Mouse (Mus musculus): ENCODE results near the gene Dab1. TPM values are rescaled to one million over a fixed set of nuclear protein-coding genes. Genes with fewer than 3 reads are reported as not detected.
A peak's percentile ranks its signal among the peaks of the same experiment; 100 is the strongest.

Gene Dab1
- polyA plus RNA-seq, 1 experiment from 2014 or later: 20.6 TPM

DNA sequence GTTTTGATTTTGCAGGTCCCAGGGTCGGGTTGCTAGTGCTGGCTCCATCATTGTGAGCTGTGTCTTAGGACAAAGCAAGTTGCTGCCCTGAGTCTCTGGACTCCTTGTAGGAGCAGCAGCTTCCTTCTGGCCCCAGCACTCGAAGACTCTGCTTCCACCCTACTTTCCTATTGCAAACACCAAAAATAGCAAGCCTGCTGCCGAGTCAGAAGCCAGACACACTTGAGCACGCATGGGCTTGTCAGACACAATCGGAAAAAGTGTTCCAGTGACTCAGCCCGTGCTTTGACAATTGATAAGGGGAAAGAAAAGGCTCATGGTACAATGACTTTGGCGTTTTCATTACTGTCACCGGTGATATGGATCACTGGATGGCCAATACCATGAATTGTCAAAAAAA lies 1110.0 kb downstream of the Dab1 start:
- Histone ChIP-seq H3K4me1 (ENCODE audit: insufficient read depth, low read length) (no peaks in the 10 kb centered on the region), H3K9ac (replicated peaks; ENCODE audit: low read length) (no peak overlapping the region), H3K4me3 (ENCODE audit: low read length) (no peak overlapping the region), H3K4me2 (replicated peaks; ENCODE audit: low read depth, low read length) (no peak overlapping the region), H3K36me3 (ENCODE audit: insufficient read depth, low read length) (no peaks in the 10 kb centered on the region), H3K27ac (ENCODE audit: low read length) (no peak overlapping the region), H3K9me3 (ENCODE audit: low read length) (no peaks in the 10 kb centered on the region), H3K27me3 (ENCODE audit: insufficient read depth, low read length) (no peaks in the 10 kb centered on the region)
- ATAC-seq (ENCODE audit: low FRiP score, low TSS enrichment): no peak
- 77% methylated on average over 8 of the region's 8 CpGs for WGBS

DNA sequence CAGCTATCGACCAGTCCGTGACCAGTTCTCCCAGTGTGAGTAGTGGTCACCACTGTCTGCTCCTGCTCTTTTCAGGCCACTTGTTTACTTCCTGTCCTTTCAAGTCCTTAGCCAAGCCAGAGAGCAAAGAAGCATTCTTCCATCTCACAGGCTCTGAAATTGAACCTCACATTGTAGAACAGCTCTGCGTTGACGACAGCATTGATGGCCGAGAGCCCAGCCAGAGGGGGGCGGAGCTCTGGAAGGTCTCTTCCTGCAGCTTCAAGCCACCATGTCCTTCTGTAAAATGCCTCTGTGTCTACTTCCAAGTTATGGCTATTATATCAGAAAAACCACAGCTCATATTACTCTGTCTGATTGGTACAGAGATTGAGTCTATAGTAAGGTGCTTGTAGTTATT lies 1127.3 kb downstream of the Dab1 start:
- no peaks in the 10 kb centered on the region for H3K9me3 ChIP-seq (ENCODE audit: low read length)
- no peak overlapping the region for H3K4me2 ChIP-seq (replicated peaks; ENCODE audit: low read depth, low read length)
- H3K4me1 ChIP-seq (ENCODE audit: insufficient read depth, low read length): peaks cover 8% of the 10 kb centered on the region; the same call in 1 of the 2 replicates
- no peak for ATAC-seq (ENCODE audit: low FRiP score, low TSS enrichment)
- no peaks in the 10 kb centered on the region for H3K36me3 ChIP-seq (ENCODE audit: insufficient read depth, low read length)
- no peak overlapping the region for H3K27ac ChIP-seq (ENCODE audit: low read length)
- H3K9ac ChIP-seq (replicated peaks; ENCODE audit: low read length): no peak overlapping the region
- WGBS: 38% methylated on average over 6 of the region's 6 CpGs
- H3K27me3 ChIP-seq (ENCODE audit: insufficient read depth, low read length): no peaks in the 10 kb centered on the region
- H3K4me3 ChIP-seq (ENCODE audit: low read length): no peak overlapping the region

DNA sequence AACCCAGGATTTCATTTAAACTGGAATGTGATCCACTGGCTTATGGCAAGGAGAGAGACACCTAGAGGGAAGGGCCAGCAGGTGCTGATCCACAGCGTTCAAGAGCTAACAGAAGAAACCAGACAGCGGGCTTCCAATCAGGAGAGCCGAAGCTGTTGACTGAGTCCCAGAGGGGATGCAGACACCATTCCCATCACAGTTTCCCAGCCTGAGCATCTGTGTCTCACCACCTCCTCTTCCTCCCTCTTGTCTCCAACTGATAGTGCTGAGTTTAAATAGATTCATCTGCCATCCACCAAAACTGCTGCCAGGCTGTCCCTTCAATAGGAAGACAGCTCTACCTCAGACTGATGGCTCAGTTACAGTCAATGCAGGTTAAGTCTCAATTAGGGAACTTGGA lies 1134.9 kb downstream of the Dab1 start:
- H3K27me3 ChIP-seq (ENCODE audit: insufficient read depth, low read length): no peaks in the 10 kb centered on the region
- H3K9me3 ChIP-seq (ENCODE audit: low read length): no peaks in the 10 kb centered on the region
- no peak overlapping the region for H3K9ac ChIP-seq (replicated peaks; ENCODE audit: low read length)
- H3K27ac ChIP-seq (ENCODE audit: low read length): no peak overlapping the region
- no peak for ATAC-seq (ENCODE audit: low FRiP score, low TSS enrichment)
- H3K4me3 ChIP-seq (ENCODE audit: low read length): no peak overlapping the region
- 80% methylated on average over 3 of the region's 3 CpGs for WGBS
- no peak overlapping the region for H3K4me2 ChIP-seq (replicated peaks; ENCODE audit: low read depth, low read length)
- H3K4me1 ChIP-seq (ENCODE audit: insufficient read depth, low read length): no peaks in the 10 kb centered on the region
- H3K36me3 ChIP-seq (ENCODE audit: insufficient read depth, low read length): no peaks in the 10 kb centered on the region

DNA sequence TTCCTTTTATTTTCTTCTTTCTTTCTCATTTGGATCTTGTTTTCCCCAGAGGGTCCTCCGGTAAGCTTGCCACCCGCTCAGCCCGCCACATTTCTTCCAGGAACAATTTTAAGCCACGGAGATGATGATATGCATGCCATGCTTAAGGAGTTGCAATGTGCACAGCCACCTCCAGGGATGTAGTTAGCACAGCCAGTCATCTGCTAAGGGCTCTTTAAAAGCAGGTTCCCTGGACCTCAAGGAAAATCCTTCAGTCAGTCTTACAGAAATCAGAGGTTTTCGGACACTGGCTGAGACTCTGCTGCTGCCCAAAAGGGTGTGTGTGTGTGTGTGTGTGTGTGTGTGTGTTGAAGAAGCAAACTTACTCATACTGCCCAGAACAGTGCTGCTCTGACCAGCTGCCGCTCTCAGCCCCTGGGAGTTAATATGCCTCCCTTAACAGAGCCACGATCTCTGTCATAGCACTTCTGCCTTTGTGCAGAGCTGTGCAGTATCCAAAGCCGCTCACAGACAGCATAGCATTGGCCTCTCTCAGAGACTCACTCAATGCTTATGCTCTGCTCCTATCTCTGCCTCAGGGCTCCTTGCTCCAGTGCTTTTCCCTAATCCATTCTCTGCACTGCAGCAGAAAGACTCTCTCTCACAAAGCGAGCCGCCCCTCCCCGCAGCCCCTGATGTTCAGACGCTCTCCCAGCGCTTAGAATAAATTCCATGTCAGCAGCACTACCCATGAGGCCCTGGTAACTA lies 1141.9 kb downstream of the Dab1 start:
- no peak overlapping the region for H3K4me2 ChIP-seq (replicated peaks; ENCODE audit: low read depth, low read length)
- H3K27ac ChIP-seq (ENCODE audit: low read length): no peak overlapping the region
- 73% methylated on average over 13 of the region's 13 CpGs for WGBS
- no peaks in the 10 kb centered on the region for H3K27me3 ChIP-seq (ENCODE audit: insufficient read depth, low read length)
- ATAC-seq (ENCODE audit: low FRiP score, low TSS enrichment): peak; percentile 57
- no peaks in the 10 kb centered on the region for H3K9me3 ChIP-seq (ENCODE audit: low read length)
- H3K4me3 ChIP-seq (ENCODE audit: low read length): no peak overlapping the region
- H3K36me3 ChIP-seq (ENCODE audit: insufficient read depth, low read length): no peaks in the 10 kb centered on the region
- no peak overlapping the region for H3K9ac ChIP-seq (replicated peaks; ENCODE audit: low read length)
- no peaks in the 10 kb centered on the region; the same call in 1 of the 2 replicates for H3K4me1 ChIP-seq (ENCODE audit: insufficient read depth, low read length)

GRCm38 (mm10) chr4:104766065-104766464 lies 1146.9 kb downstream of the Dab1 start, which contains the start of gene C8b:
Gene C8b, plus strand, starts transcription at chr4:104766317.
- Histone ChIP-seq H3K4me3 (ENCODE audit: low read length) (no peak within 1 kb of the TSS), H3K4me1 (ENCODE audit: insufficient read depth, low read length) (no peaks in the 10 kb centered on the region; the same call in 1 of the 2 replicates), H3K36me3 (ENCODE audit: insufficient read depth, low read length) (no peaks in the 10 kb centered on the region), H3K4me2 (replicated peaks; ENCODE audit: low read depth, low read length) (no peak within 1 kb of the TSS), H3K9me3 (ENCODE audit: low read length) (no peaks in the 10 kb centered on the region), H3K27ac (ENCODE audit: low read length) (no peak within 1 kb of the TSS), H3K27me3 (ENCODE audit: insufficient read depth, low read length) (no peaks in the 10 kb centered on the region), H3K9ac (replicated peaks; ENCODE audit: low read length) (no peak within 1 kb of the TSS)
- WGBS: 93% methylated on average over 8 of the region's 8 CpGs
- no peak for ATAC-seq (ENCODE audit: low FRiP score, low TSS enrichment)

DNA sequence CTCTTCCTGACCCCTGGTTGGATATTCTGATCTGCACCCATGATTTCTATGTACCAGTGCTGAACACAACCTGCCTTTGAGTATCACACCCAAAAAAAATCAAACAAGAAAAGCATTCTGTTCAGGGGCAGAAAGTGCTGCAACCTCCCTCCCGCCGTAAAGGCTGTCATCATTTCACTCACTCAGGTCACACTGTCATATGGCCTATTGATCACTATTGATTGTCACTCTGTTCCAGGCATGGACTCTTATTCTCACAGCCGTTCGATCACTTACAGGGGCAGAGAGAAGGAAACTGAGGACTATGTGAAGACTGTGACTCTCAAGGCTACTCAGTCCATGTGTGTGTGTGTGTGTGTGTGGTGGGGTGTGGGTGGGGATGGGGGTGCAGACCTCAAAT lies 1149.0 kb downstream of the Dab1 start:
- Histone ChIP-seq H3K9me3 (ENCODE audit: low read length) (no peaks in the 10 kb centered on the region), H3K27me3 (ENCODE audit: insufficient read depth, low read length) (no peaks in the 10 kb centered on the region), H3K9ac (replicated peaks; ENCODE audit: low read length) (no peak overlapping the region), H3K4me2 (replicated peaks; ENCODE audit: low read depth, low read length) (no peak overlapping the region), H3K27ac (ENCODE audit: low read length) (no peak overlapping the region), H3K4me1 (ENCODE audit: insufficient read depth, low read length) (no peaks in the 10 kb centered on the region), H3K36me3 (ENCODE audit: insufficient read depth, low read length) (no peaks in the 10 kb centered on the region), H3K4me3 (ENCODE audit: low read length) (no peak overlapping the region)
- no peak for ATAC-seq (ENCODE audit: low FRiP score, low TSS enrichment)
- WGBS: 86% methylated on average over 4 of the region's 4 CpGs

DNA sequence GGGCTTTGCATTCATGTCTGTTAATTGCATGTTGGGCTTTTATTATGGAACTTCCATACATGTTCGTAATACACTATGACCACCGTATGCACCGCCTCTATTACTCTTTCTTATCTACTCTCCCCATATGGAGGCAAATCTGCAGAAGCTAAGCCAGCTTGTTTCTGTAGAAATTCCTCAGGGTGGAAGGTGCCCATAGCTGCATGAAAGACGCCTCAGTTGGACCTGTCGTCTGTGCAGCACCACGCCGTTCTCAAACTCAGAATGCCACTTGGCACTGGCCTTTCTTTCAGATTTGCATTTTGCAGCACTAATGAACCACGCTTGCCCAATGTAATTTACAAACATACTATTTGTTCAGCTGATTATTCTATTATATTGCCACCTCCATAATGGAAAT lies 1150.4 kb downstream of the Dab1 start:
- no peak overlapping the region for H3K27ac ChIP-seq (ENCODE audit: low read length)
- H3K9me3 ChIP-seq (ENCODE audit: low read length): no peaks in the 10 kb centered on the region
- H3K27me3 ChIP-seq (ENCODE audit: insufficient read depth, low read length): no peaks in the 10 kb centered on the region
- H3K4me1 ChIP-seq (ENCODE audit: insufficient read depth, low read length): no peaks in the 10 kb centered on the region
- H3K9ac ChIP-seq (replicated peaks; ENCODE audit: low read length): no peak overlapping the region
- WGBS: 84% methylated on average over 8 of the region's 8 CpGs
- no peak overlapping the region for H3K4me3 ChIP-seq (ENCODE audit: low read length)
- H3K36me3 ChIP-seq (ENCODE audit: insufficient read depth, low read length): no peaks in the 10 kb centered on the region
- no peak overlapping the region for H3K4me2 ChIP-seq (replicated peaks; ENCODE audit: low read depth, low read length)
- ATAC-seq (ENCODE audit: low FRiP score, low TSS enrichment): no peak

DNA sequence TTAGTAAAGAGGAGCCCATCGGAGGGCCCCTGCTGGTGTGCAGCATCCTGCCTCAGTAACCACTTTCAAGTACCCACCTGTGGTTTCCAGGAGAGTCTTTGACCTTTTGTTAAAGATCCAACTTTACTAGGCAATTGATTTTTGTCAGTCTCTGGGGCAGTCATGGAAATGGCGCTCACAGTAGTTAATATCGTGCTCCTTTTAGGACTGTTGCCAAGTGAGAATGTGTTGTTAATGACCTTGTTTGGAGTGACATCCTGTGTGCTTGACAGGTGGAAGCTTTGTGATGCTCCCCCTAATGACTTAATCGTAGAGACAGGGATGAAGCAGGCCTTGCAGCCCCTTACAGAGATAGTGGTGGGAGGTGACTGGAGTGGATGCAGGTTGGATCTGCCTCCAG lies 1151.2 kb downstream of the Dab1 start:
- WGBS: 66% methylated on average over 4 of the region's 4 CpGs
- no peak for ATAC-seq (ENCODE audit: low FRiP score, low TSS enrichment)
- H3K9ac ChIP-seq (replicated peaks; ENCODE audit: low read length): no peak overlapping the region

GRCm38 (mm10) chr4:104775601-104776000 lies 1156.4 kb downstream of the Dab1 start:
- ATAC-seq (ENCODE audit: low FRiP score, low TSS enrichment): no peak
- 70% methylated on average over 3 of the region's 3 CpGs for WGBS
- no peak overlapping the region for H3K4me2 ChIP-seq (replicated peaks; ENCODE audit: low read depth, low read length)
- no peaks in the 10 kb centered on the region for H3K9me3 ChIP-seq (ENCODE audit: low read length)
- H3K4me3 ChIP-seq (ENCODE audit: low read length): no peak overlapping the region
- H3K27ac ChIP-seq (ENCODE audit: low read length): no peak overlapping the region
- H3K9ac ChIP-seq (replicated peaks; ENCODE audit: low read length): no peak overlapping the region
- H3K27me3 ChIP-seq (ENCODE audit: insufficient read depth, low read length): no peaks in the 10 kb centered on the region
- no peaks in the 10 kb centered on the region for H3K36me3 ChIP-seq (ENCODE audit: insufficient read depth, low read length)
- no peaks in the 10 kb centered on the region for H3K4me1 ChIP-seq (ENCODE audit: insufficient read depth, low read length)

More for the DNA sequence above, 1151.2 kb downstream of the Dab1 start:
- no peaks in the 10 kb centered on the region for H3K9me3 ChIP-seq (ENCODE audit: low read length)
- H3K27ac ChIP-seq (ENCODE audit: low read length): no peak overlapping the region
- no peaks in the 10 kb centered on the region for H3K36me3 ChIP-seq (ENCODE audit: insufficient read depth, low read length)
- H3K4me1 ChIP-seq (ENCODE audit: insufficient read depth, low read length): no peaks in the 10 kb centered on the region
- no peak overlapping the region for H3K4me2 ChIP-seq (replicated peaks; ENCODE audit: low read depth, low read length)
- H3K27me3 ChIP-seq (ENCODE audit: insufficient read depth, low read length): no peaks in the 10 kb centered on the region
- H3K4me3 ChIP-seq (ENCODE audit: low read length): no peak overlapping the region

DNA sequence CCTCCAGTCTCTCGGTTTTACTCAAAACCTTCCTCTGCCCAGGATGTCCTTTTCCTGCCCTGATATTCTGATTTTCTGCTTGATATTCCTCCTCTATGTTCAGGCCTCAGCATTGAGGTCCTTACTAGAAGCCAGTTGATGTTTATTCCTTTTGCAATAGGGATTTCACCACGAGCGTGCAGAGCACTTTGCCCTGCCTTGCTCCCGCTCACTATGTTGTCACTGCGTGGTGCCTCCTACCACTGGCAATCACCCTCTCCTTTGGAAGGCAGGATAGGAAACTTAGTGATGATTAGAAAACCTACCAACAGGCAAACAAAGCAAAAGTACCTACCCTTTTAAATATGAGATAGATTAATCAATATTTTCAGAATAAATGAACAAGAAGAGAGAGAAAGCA lies 1160.3 kb downstream of the Dab1 start:
- no peaks in the 10 kb centered on the region for H3K4me1 ChIP-seq (ENCODE audit: insufficient read depth, low read length)
- no peak for ATAC-seq (ENCODE audit: low FRiP score, low TSS enrichment)
- H3K4me3 ChIP-seq (ENCODE audit: low read length): no peak overlapping the region
- no peak overlapping the region for H3K9ac ChIP-seq (replicated peaks; ENCODE audit: low read length)
- no peak overlapping the region for H3K27ac ChIP-seq (ENCODE audit: low read length)
- no peaks in the 10 kb centered on the region for H3K27me3 ChIP-seq (ENCODE audit: insufficient read depth, low read length)
- H3K4me2 ChIP-seq (replicated peaks; ENCODE audit: low read depth, low read length): no peak overlapping the region
- 84% methylated on average over 5 of the region's 5 CpGs for WGBS
- H3K9me3 ChIP-seq (ENCODE audit: low read length): no peaks in the 10 kb centered on the region
- H3K36me3 ChIP-seq (ENCODE audit: insufficient read depth, low read length): no peaks in the 10 kb centered on the region

All from kidney, embryonic 16.5 days (tissue).